Mouse (Mus musculus) lung, embryonic 16.5 days (tissue): Measurements from ENCODE around the gene Dbt. TPM values are rescaled to one million over a fixed set of nuclear protein-coding genes. Genes with fewer than 3 reads are reported as not detected.
A peak's percentile ranks its signal among the peaks of the same experiment; 100 is the strongest.
"Not testable (repeated sequence)": the region's sequence is repeated elsewhere in the genome, so short reads cannot be mapped to it uniquely, and the experiment has no call there.

Experiments
- ATAC-seq: fragments of 200-750 bp; cut with Nextera tagmentation; 2 replicates; pipeline ENCODE4 v1.8.0; 2017; ENCODE audit warnings: low read depth, mild to moderate bottlenecking, moderate library complexity
- H3K27ac ChIP-seq: fragments of 300-500 bp; sonication (generic); 2 replicates; pipeline ENCODE4 v1.5.1; 2014; ENCODE audit warnings: mild to moderate bottlenecking, control low read depth, low read length
- H3K27me3 ChIP-seq: fragments of 300-500 bp; sonication (generic); 2 replicates; pipeline ENCODE4 v1.6.1; 2014; ENCODE audit warnings: low read depth, low read length, mixed read lengths; ENCODE audit not compliant: control insufficient read depth, insufficient read depth
- H3K36me3 ChIP-seq: fragments of 300-500 bp; sonication (generic); 2 replicates; pipeline ENCODE4 v1.6.1; 2014; ENCODE audit warnings: low read length; ENCODE audit not compliant: control insufficient read depth, insufficient read depth
- H3K4me1 ChIP-seq: fragments of 300-500 bp; sonication (generic); replicated peaks from 2 replicates; pipeline ENCODE4 v1.6.1; 2014; ENCODE audit warnings: low read length, mixed read lengths; ENCODE audit not compliant: control insufficient read depth, insufficient read depth
- H3K4me2 ChIP-seq: fragments of 300-500 bp; sonication (generic); 2 replicates; pipeline ENCODE4 v1.6.1; 2014; ENCODE audit warnings: low read depth, low read length, control low read depth
- H3K4me3 ChIP-seq: fragments of 300-500 bp; sonication (generic); 2 replicates; pipeline ENCODE4 v1.5.1; 2014; ENCODE audit warnings: mild to moderate bottlenecking, low read length, control low read depth
- H3K9ac ChIP-seq: fragments of 300-500 bp; sonication (generic); 2 replicates; pipeline ENCODE4 v1.6.1; 2014; ENCODE audit warnings: low read length, control low read depth
- H3K9me3 ChIP-seq: fragments of 300-500 bp; sonication (generic); 2 replicates; pipeline ENCODE4 v1.6.1; 2016; ENCODE audit warnings: low read length; ENCODE audit not compliant: control insufficient read depth
- WGBS: fragments of 180-500 bp; shearing (Covaris S2); extraction: QIAGEN DNeasy Blood & Tissue Kit; methylation state at CpG from one replicate; pipeline ENCODE4 v1.1.7; 2014; 5-methylcytosine and 5-hydroxymethylcytosine counted together
- polyA plus RNA-seq: library from polyadenylated mRNA; unstranded; fragments of >200 nt; fragmentation: Nextera tagmentation; extraction: Ambion mirVana; gene quantifications from 2 replicates; pipeline ENCODE4 v1.2.1, GENCODE M21; 2015

Dbt gene
- polyA plus RNA-seq, 1 experiment from 2014 or later = 15.9 TPM

DNA sequence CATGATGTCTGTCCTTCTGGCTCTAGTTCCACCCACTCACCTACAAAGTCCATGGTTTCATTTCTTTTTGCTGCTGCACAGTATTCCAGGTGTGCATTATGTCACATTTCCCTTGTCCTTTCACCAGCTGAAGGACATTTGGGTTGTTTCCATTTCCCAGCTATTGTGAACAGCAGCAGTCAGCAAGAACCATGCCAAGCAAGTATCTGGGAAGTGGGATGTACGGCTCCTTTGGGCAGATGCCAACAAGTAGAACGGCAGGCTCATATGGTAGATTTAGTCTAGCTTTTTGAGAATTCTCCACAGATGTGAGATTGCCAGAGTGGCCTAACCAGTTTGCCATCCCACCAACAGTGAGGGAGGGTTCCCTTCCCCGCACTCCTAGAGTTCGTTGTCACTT is 18.0 kb downstream of the Dbt start:
- peak; percentile 43 for ATAC-seq

GRCm38 (mm10) chr3:116536428-116537199 is 23.7 kb downstream of the Dbt start:
- 37% methylated on average over 16 of the region's 16 CpGs for WGBS
- Histone ChIP-seq H3K4me3 (no peak overlapping the region), H3K4me1 (no peaks in the 10 kb centered on the region), H3K9me3 (no peaks in the 10 kb centered on the region), H3K4me2 (no peak overlapping the region), H3K27ac (no peak overlapping the region), H3K36me3 (peaks cover 26% of the 10 kb centered on the region), H3K27me3 (no peaks in the 10 kb centered on the region), H3K9ac (no peak overlapping the region)
- no peak for ATAC-seq

More for the DNA sequence above, 18.0 kb downstream of the Dbt start:
- H3K9ac ChIP-seq = no peak overlapping the region
- WGBS = 56% methylated on average over 4 of the region's 4 CpGs
- H3K27ac ChIP-seq = no peak overlapping the region
- no peaks in the 10 kb centered on the region for H3K27me3 ChIP-seq
- no peaks in the 10 kb centered on the region for H3K9me3 ChIP-seq
- no peak overlapping the region for H3K4me2 ChIP-seq
- peaks cover 10% of the 10 kb centered on the region; the same call in 1 of the 2 replicates for H3K36me3 ChIP-seq
- H3K4me1 ChIP-seq = 0 out of 2 replicates have a peak, but pooled peaks cover 3% of the 10 kb centered on the region
- no peak overlapping the region for H3K4me3 ChIP-seq

DNA sequence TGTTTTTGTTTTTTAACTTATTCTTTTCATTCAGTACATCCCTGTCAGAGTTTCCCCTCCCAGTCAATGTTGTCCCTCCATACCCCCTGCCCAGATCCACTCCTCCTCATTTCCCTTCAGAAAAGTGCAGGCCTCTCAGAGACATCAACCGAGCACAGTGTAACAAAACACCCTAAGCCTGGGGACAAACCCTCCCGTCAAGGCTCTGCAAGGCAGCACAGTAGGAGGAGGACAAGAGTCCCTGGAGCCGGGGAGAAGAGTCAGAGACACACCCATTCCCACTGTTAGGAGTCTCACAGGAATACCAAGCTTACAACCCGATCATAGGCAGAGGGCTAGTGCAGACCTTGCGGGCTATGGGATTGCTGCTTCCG is 24.3 kb downstream of the Dbt start:
- H3K9ac ChIP-seq = no peak overlapping the region
- no peaks in the 10 kb centered on the region for H3K9me3 ChIP-seq
- no peak overlapping the region for H3K4me2 ChIP-seq
- ATAC-seq = no peak
- 64% methylated on average over 6 of the region's 6 CpGs for WGBS
- no peaks in the 10 kb centered on the region for H3K27me3 ChIP-seq
- peaks cover 26% of the 10 kb centered on the region for H3K36me3 ChIP-seq
- no peak overlapping the region for H3K27ac ChIP-seq
- no peaks in the 10 kb centered on the region for H3K4me1 ChIP-seq
- no peak overlapping the region for H3K4me3 ChIP-seq

- H3K9me3 ChIP-seq = no peaks in the 10 kb centered on the region
- no peaks in the 10 kb centered on the region for H3K4me1 ChIP-seq
- H3K9ac ChIP-seq = no peak overlapping the region
- H3K27ac ChIP-seq = no peak overlapping the region
- H3K27me3 ChIP-seq = no peaks in the 10 kb centered on the region
- H3K4me3 ChIP-seq = no peak overlapping the region
- no peak overlapping the region for H3K4me2 ChIP-seq
- WGBS = 85% methylated on average over 2 of the region's 2 CpGs
- peaks cover 17% of the 10 kb centered on the region for H3K36me3 ChIP-seq
- no peak for ATAC-seq
These were observed 29.2 kb downstream of the Dbt start for GRCm38 (mm10) chr3:116542070-116542469.

GRCm38 (mm10) chr3:116542532-116542931 is 29.7 kb downstream of the Dbt start:
- no peaks in the 10 kb centered on the region for H3K4me1 ChIP-seq
- no peak overlapping the region for H3K4me3 ChIP-seq
- no peaks in the 10 kb centered on the region for H3K9me3 ChIP-seq
- 56% methylated on average over 3 of the region's 3 CpGs for WGBS
- no peak overlapping the region for H3K4me2 ChIP-seq
- H3K9ac ChIP-seq = no peak overlapping the region
- no peaks in the 10 kb centered on the region for H3K27me3 ChIP-seq
- no peak overlapping the region for H3K27ac ChIP-seq
- peaks cover 17% of the 10 kb centered on the region for H3K36me3 ChIP-seq
- peak; percentile 34; the same call in 1 of the 2 replicates for ATAC-seq

DNA sequence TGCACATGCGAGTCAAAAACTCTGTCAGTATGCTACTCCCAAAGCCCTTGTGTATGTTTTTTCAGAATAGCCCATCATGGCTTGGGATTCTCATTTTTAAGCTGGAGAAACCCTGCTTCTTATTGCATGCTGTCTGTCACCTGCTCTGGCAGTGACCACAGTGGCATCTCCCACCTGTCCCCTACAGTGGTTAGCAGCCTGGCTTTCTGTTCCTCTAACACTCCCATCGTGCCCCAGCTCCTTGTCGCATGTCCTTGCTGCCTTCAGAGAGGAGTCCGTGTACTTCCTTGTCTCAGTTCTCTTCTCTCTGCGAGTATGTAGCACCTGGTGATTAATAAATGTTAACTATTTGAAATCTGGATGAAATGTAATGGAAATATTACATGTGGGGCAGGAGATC is 34.6 kb downstream of the Dbt start:
- H3K9ac ChIP-seq = no peak overlapping the region
- no peaks in the 10 kb centered on the region for H3K27me3 ChIP-seq
- no peaks in the 10 kb centered on the region for H3K9me3 ChIP-seq
- H3K4me1 ChIP-seq = no peaks in the 10 kb centered on the region
- no peak overlapping the region for H3K27ac ChIP-seq
- peaks cover 6% of the 10 kb centered on the region for H3K36me3 ChIP-seq
- H3K4me3 ChIP-seq = no peak overlapping the region
- no peak overlapping the region for H3K4me2 ChIP-seq
- 79% methylated on average over 5 of the region's 5 CpGs for WGBS
- no peak for ATAC-seq

DNA sequence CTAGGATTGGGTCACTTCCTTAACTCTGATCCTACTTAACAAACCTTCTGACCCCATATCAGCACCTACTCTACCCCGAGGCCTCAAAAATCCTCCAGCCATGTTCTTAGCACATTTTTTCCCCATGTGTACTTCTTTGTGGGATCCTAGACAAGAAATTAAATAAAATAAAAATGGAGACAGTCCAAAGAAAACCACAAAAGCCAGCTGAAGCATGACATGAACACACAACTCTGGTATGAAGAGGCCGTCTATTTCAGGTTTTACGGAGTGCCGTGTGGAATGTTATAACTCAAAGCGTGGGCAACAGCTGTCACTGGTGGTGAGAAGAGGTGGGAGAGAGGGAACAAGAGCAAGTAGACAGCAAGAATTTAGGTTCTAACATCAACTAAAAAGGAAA is 38.5 kb downstream of the Dbt start:
- Histone ChIP-seq H3K27me3 (no peaks in the 10 kb centered on the region), H3K36me3 (peaks cover 4% of the 10 kb centered on the region), H3K27ac (no peak overlapping the region), H3K4me3 (no peak overlapping the region), H3K4me1 (no peaks in the 10 kb centered on the region), H3K9ac (no peak overlapping the region), H3K9me3 (no peaks in the 10 kb centered on the region), H3K4me2 (no peak overlapping the region)
- ATAC-seq = no peak
- 79% methylated on average over 5 of the region's 5 CpGs for WGBS

GRCm38 (mm10) chr3:116561315-116561714 is 48.4 kb downstream of the Dbt start:
- not testable (repeated sequence) for ATAC-seq, H3K27ac ChIP-seq, H3K9ac ChIP-seq

GRCm38 (mm10) chr3:116562408-116563094 is 49.7 kb downstream of the Dbt start, which contains the start of gene Lrrc39:
TSS of gene Lrrc39 (plus strand) at chr3:116562973.
- Histone ChIP-seq H3K36me3 (no peaks in the 10 kb centered on the region), H3K4me2 (no peak within 1 kb of the TSS), H3K4me3 (no peak within 1 kb of the TSS), H3K9ac (peak within 1 kb of the TSS; percentile 28; the same call in 1 of the 2 replicates), H3K27me3 (no peaks in the 10 kb centered on the region), H3K27ac (no peak within 1 kb of the TSS), H3K4me1 (no peaks in the 10 kb centered on the region), H3K9me3 (peaks cover 5% of the 10 kb centered on the region)
- ATAC-seq = no peak
- WGBS = 39% methylated on average over 7 of the region's 7 CpGs

More at GRCm38 (mm10) chr3:116561315-116561714, 48.4 kb downstream of the Dbt start:
- WGBS = 93% methylated on average over 13 of the region's 14 CpGs
- not testable (repeated sequence) for H3K4me1 ChIP-seq, H3K4me3 ChIP-seq, H3K27me3 ChIP-seq, H3K4me2 ChIP-seq, H3K36me3 ChIP-seq, H3K9me3 ChIP-seq
